Mouse (Mus musculus): Measurements from ENCODE around the gene Fzr1. TPM values are rescaled to one million over a fixed set of nuclear protein-coding genes. Genes with fewer than 3 reads are reported as not detected.
A peak's percentile ranks its signal among the peaks of the same experiment; 100 is the strongest.

The Fzr1 gene
- polyA plus RNA-seq, 1 experiment from 2014 or later = 51.4 TPM

GRCm38 (mm10) chr10:81378553-81379182 lies 352 bp upstream of the Fzr1 start:
- peak; percentile 100 for DNase-seq (ENCODE audit: low spot score)
- Histone ChIP-seq H3K36me3 (ENCODE audit: control insufficient read depth, insufficient read depth, low read length) (peaks cover 5% of the 10 kb centered on the region; the same call in 1 of the 2 replicates), H3K9ac (ENCODE audit: low read length) (peak overlapping the region; percentile 43), H3K27me3 (ENCODE audit: control insufficient read depth, insufficient read depth, low read length) (no peaks in the 10 kb centered on the region), H3K4me2 (replicated peaks; ENCODE audit: low read depth) (peak overlapping the region; percentile 57), H3K9me3 (ENCODE audit: control insufficient read depth, low read length) (no peaks in the 10 kb centered on the region), H3K4me3 (ENCODE audit: low read depth, low read length) (peak overlapping the region; percentile 86), H3K27ac (replicated peaks) (peak overlapping the region; percentile 25; the same call in 1 of the 2 replicates), H3K4me1 (replicated peaks; ENCODE audit: control insufficient read depth, insufficient read depth) (peaks cover 13% of the 10 kb centered on the region)
- ATAC-seq (ENCODE audit: low FRiP score, low TSS enrichment) = peak; percentile 95
- under 1% methylated on average over 42 of the region's 46 CpGs for WGBS
- TF ChIP-seq CTCF (IDR thresholded peaks at IDR 0.05; ENCODE audit: low read depth) = peak; percentile 40
- TF ChIP-seq EP300 (optimal IDR thresholded peaks at IDR 0.05) = no peak

GRCm38 (mm10) chr10:81377362-81377664 lies 1.0 kb downstream of the Fzr1 start:
- H3K4me2 ChIP-seq (replicated peaks; ENCODE audit: low read depth) = peak overlapping the region; percentile 84
- TF ChIP-seq CTCF (IDR thresholded peaks at IDR 0.05; ENCODE audit: low read depth) (no peak), EP300 (optimal IDR thresholded peaks at IDR 0.05) (no peak)
- H3K9ac ChIP-seq (ENCODE audit: low read length) = peak overlapping the region; percentile 91
- peaks cover 5% of the 10 kb centered on the region; the same call in 1 of the 2 replicates for H3K36me3 ChIP-seq (ENCODE audit: control insufficient read depth, insufficient read depth, low read length)
- H3K4me3 ChIP-seq (ENCODE audit: low read depth, low read length) = peak overlapping the region; percentile 86
- no peaks in the 10 kb centered on the region for H3K9me3 ChIP-seq (ENCODE audit: control insufficient read depth, low read length)
- DNase-seq (ENCODE audit: low spot score) = no peak
- H3K27ac ChIP-seq (replicated peaks) = peak overlapping the region; percentile 77
- no peaks in the 10 kb centered on the region for H3K27me3 ChIP-seq (ENCODE audit: control insufficient read depth, insufficient read depth, low read length)
- H3K4me1 ChIP-seq (replicated peaks; ENCODE audit: control insufficient read depth, insufficient read depth) = peaks cover 13% of the 10 kb centered on the region
- ATAC-seq (ENCODE audit: low FRiP score, low TSS enrichment) = no peak
- WGBS = 32% methylated on average over 2 of the region's 2 CpGs

- no peaks in the 10 kb centered on the region for H3K27me3 ChIP-seq (ENCODE audit: control insufficient read depth, insufficient read depth, low read length)
- TF ChIP-seq CTCF (IDR thresholded peaks at IDR 0.05; ENCODE audit: low read depth) (0 out of 2 replicates have a peak, but pooled peaks have one; percentile 23), EP300 (optimal IDR thresholded peaks at IDR 0.05) (no peak)
Measured at GRCm38 (mm10) chr10:81376561-81377361, 1.6 kb downstream of the Fzr1 start.

GRCm38 (mm10) chr10:81375322-81375721 lies 3.0 kb downstream of the Fzr1 start:
- no peak overlapping the region for H3K9ac ChIP-seq (ENCODE audit: low read length)
- no peak for TF ChIP-seq CTCF (IDR thresholded peaks at IDR 0.05; ENCODE audit: low read depth)
- no peak for TF ChIP-seq EP300 (optimal IDR thresholded peaks at IDR 0.05)
- H3K4me1 ChIP-seq (replicated peaks; ENCODE audit: control insufficient read depth, insufficient read depth) = peaks cover 13% of the 10 kb centered on the region
- ATAC-seq (ENCODE audit: low FRiP score, low TSS enrichment) (no peak), DNase-seq (ENCODE audit: low spot score) (no peak)
- H3K27me3 ChIP-seq (ENCODE audit: control insufficient read depth, insufficient read depth, low read length) = no peaks in the 10 kb centered on the region
- H3K4me3 ChIP-seq (ENCODE audit: low read depth, low read length) = no peak overlapping the region
- H3K36me3 ChIP-seq (ENCODE audit: control insufficient read depth, insufficient read depth, low read length) = peaks cover 14% of the 10 kb centered on the region
- WGBS = 93% methylated on average over 10 of the region's 10 CpGs
- H3K4me2 ChIP-seq (replicated peaks; ENCODE audit: low read depth) = no peak overlapping the region
- no peak overlapping the region for H3K27ac ChIP-seq (replicated peaks)
- no peaks in the 10 kb centered on the region for H3K9me3 ChIP-seq (ENCODE audit: control insufficient read depth, low read length)

More at GRCm38 (mm10) chr10:81376561-81377361, 1.6 kb downstream of the Fzr1 start:
- DNase-seq (ENCODE audit: low spot score) = peak; percentile 63
- H3K4me2 ChIP-seq (replicated peaks; ENCODE audit: low read depth) = peak overlapping the region; percentile 84
- ATAC-seq (ENCODE audit: low FRiP score, low TSS enrichment) = no peak
- peak overlapping the region; percentile 77 for H3K27ac ChIP-seq (replicated peaks)
- H3K4me1 ChIP-seq (replicated peaks; ENCODE audit: control insufficient read depth, insufficient read depth) = peaks cover 13% of the 10 kb centered on the region
- 28% methylated on average over 6 of the region's 6 CpGs for WGBS
- H3K36me3 ChIP-seq (ENCODE audit: control insufficient read depth, insufficient read depth, low read length) = peaks cover 5% of the 10 kb centered on the region; the same call in 1 of the 2 replicates
- no peaks in the 10 kb centered on the region for H3K9me3 ChIP-seq (ENCODE audit: control insufficient read depth, low read length)
- H3K9ac ChIP-seq (ENCODE audit: low read length) = peak overlapping the region; percentile 91
- H3K4me3 ChIP-seq (ENCODE audit: low read depth, low read length) = peak overlapping the region; percentile 86

GRCm38 (mm10) chr10:81367207-81367495 lies 11.2 kb downstream of the Fzr1 start:
- H3K9me3 ChIP-seq (ENCODE audit: control insufficient read depth, low read length) = no peaks in the 10 kb centered on the region
- peaks cover 38% of the 10 kb centered on the region for H3K36me3 ChIP-seq (ENCODE audit: control insufficient read depth, insufficient read depth, low read length)
- H3K4me2 ChIP-seq (replicated peaks; ENCODE audit: low read depth) = no peak overlapping the region
- ATAC-seq (ENCODE audit: low FRiP score, low TSS enrichment) = no peak
- TF ChIP-seq CTCF (IDR thresholded peaks at IDR 0.05; ENCODE audit: low read depth) (no peak), EP300 (optimal IDR thresholded peaks at IDR 0.05) (no peak)
- peak overlapping the region; percentile 82; the same call in 1 of the 2 replicates for H3K27ac ChIP-seq (replicated peaks)
- 75% methylated on average over 6 of the region's 6 CpGs for WGBS
- H3K9ac ChIP-seq (ENCODE audit: low read length) = no peak overlapping the region
- H3K4me3 ChIP-seq (ENCODE audit: low read depth, low read length) = no peak overlapping the region
- H3K27me3 ChIP-seq (ENCODE audit: control insufficient read depth, insufficient read depth, low read length) = no peaks in the 10 kb centered on the region
- peaks cover 4% of the 10 kb centered on the region; the same call in 1 of the 2 replicates for H3K4me1 ChIP-seq (replicated peaks; ENCODE audit: control insufficient read depth, insufficient read depth)
- DNase-seq (ENCODE audit: low spot score) = no peak

Data from stomach, postnatal 0 days (tissue).